In genomic region chr11:59918014-59918413, GRCm38 (mm10) we compare ENCODE assay signal across 14 mouse cellular contexts. TPM values are rescaled to one million over a fixed set of nuclear protein-coding genes. Genes with fewer than 3 reads are reported as not detected.
A peak's percentile ranks its signal among the peaks of the same experiment; 100 is the strongest.
DNase-seq lines count a peak whose midpoint lies in the region; ATAC-seq and TF ChIP-seq lines count a peak whose summit lies in the region.
"Had no signal": no experiment of that assay in that cellular context is flagged by ENCODE, and none has a peak within 500 bp of the region (broad histone marks: within the 10 kb centered on the region; RNA-seq: fewer than 3 reads in every experiment).

No protein-coding gene starts in this region.

- peaks cover 26 to 37% of the 10 kb centered on the region in 2 experiments for H3K4me1 ChIP-seq in MEL (ENCODE audit: control insufficient read depth in 1 of 2, insufficient read depth in 2 of 2, low read length in 2 of 2)
- 0 out of 2 replicates have a peak, but pooled peaks cover 5% of the 10 kb centered on the region for H3K4me1 ChIP-seq in intestine, postnatal 0 days (replicated peaks; ENCODE audit: control insufficient read depth, insufficient read depth, low read length)

- no peak for TF ChIP-seq RAD21 in MEL (IDR thresholded peaks at IDR 0.05; ENCODE audit: low read depth, low read length)

- H3K4me2 ChIP-seq in intestine, postnatal 0 days (replicated peaks; ENCODE audit: low read depth), result no peak overlapping the region

- DNase-seq in kidney, adult 11 months, result peak; percentile 46
- no peak for DNase-seq in kidney, postnatal 4 days
- DNase-seq in MEL (ENCODE audit: low read depth, low spot score), result peak; percentile 49
- DNase-seq in heart, adult 8-10 months (ENCODE audit: low spot score), result peak; percentile 56
- DNase-seq in frontal cortex, postnatal 36 days (ENCODE audit: low spot score in 2 of 2), result no peak
- no peak for DNase-seq in cerebellum, adult 8-10 months
- no peak for DNase-seq in right cerebral cortex, postnatal 4 days
- DNase-seq: adrenal gland, postnatal 14 days; cerebellum, adult 11-12 months; gastrocnemius, postnatal 14 days had no signal

- no peak overlapping the region for H3K4me3 ChIP-seq in MEL (ENCODE audit: control insufficient read depth in 1 of 2, insufficient read depth in 1 of 2, low read depth in 2 of 2, low read length in 2 of 2)
- no peak overlapping the region for H3K4me3 ChIP-seq in intestine, postnatal 0 days (ENCODE audit: low read depth, low read length)
- H3K4me3 ChIP-seq: midbrain, embryonic 10.5 days had no signal

- 18% methylated on average over 4 of the region's 4 CpGs for WGBS in intestine, postnatal 0 days

- no peak for TF ChIP-seq POLR2A in MEL (IDR thresholded peaks at IDR 0.05; ENCODE audit: control insufficient read depth in 1 of 2, insufficient read depth in 1 of 2, low read depth in 1 of 2, low read length in 2 of 2, poor library complexity in 1 of 2)

- H3K36me3 ChIP-seq in MEL (ENCODE audit: control insufficient read depth in 1 of 2, insufficient read depth in 2 of 2, low read length in 2 of 2), result peaks cover 0 to 32% of the 10 kb centered on the region in 2 experiments; a peak in 2 of 4 replicates
- H3K36me3 ChIP-seq in intestine, postnatal 0 days (ENCODE audit: control insufficient read depth, insufficient read depth), result no peaks in the 10 kb centered on the region
- H3K36me3 ChIP-seq: midbrain, embryonic 10.5 days had no signal

- H3K9ac ChIP-seq in MEL (ENCODE audit: control insufficient read depth, low read depth, low read length, poor library complexity, severe bottlenecking), result no peak overlapping the region
- no peak overlapping the region for H3K9ac ChIP-seq in intestine, postnatal 0 days (ENCODE audit: low read depth, low read length)

- TF ChIP-seq CTCF in MEL (IDR thresholded peaks at IDR 0.05 in 2 of 3, conservative IDR thresholded peaks at IDR 0.05 in 1 of 3; ENCODE audit: control insufficient read depth in 1 of 3, insufficient read depth in 1 of 3, low read depth in 2 of 3, low read length in 3 of 3, poor library complexity in 1 of 3, severe bottlenecking in 1 of 3), result no peak
- no peak for TF ChIP-seq CTCF in intestine, postnatal 0 days (IDR thresholded peaks at IDR 0.05; ENCODE audit: low read depth)

- no peaks in the 10 kb centered on the region for H3K79me2 ChIP-seq in MEL (ENCODE audit: control insufficient read depth, insufficient read depth, low read length, poor library complexity)

- H3K9me3 ChIP-seq in MEL (replicated peaks; ENCODE audit: insufficient read depth, low read length), result no peaks in the 10 kb centered on the region
- H3K9me3 ChIP-seq in intestine, postnatal 0 days (ENCODE audit: control insufficient read depth), result no peaks in the 10 kb centered on the region
- H3K9me3 ChIP-seq: midbrain, embryonic 10.5 days had no signal

- ATAC-seq in intestine, postnatal 0 days, result peak; percentile 80
- ATAC-seq: CD4-positive, CD25-positive, alpha-beta regulatory T cell, adult 4 months; hindbrain, embryonic 16.5 days had no signal

- no peak overlapping the region for H3K27ac ChIP-seq in MEL (ENCODE audit: control insufficient read depth, low read depth, low read length)
- H3K27ac ChIP-seq in intestine, postnatal 0 days (ENCODE audit: low read depth, low read length), result no peak overlapping the region
- H3K27ac ChIP-seq: midbrain, embryonic 10.5 days had no signal

- TF ChIP-seq EP300 in MEL (IDR thresholded peaks at IDR 0.05; ENCODE audit: low read depth in 1 of 2, low read length in 2 of 2), result peak; percentile 55 to 65; a peak in 2 of 4 replicates

- no peaks in the 10 kb centered on the region for H3K27me3 ChIP-seq in MEL (ENCODE audit: control insufficient read depth in 1 of 2, insufficient read depth in 2 of 2, low read length in 2 of 2)
- H3K27me3 ChIP-seq in intestine, postnatal 0 days (replicated peaks; ENCODE audit: control insufficient read depth, insufficient read depth, low read length), result no peaks in the 10 kb centered on the region

TF ChIP-seq in MEL, 35 proteins besides CTCF, POLR2A, EP300 and RAD21:
- TF ChIP-seq CHD1 (IDR thresholded peaks at IDR 0.05; ENCODE audit: low read depth, low read length), result no peak
- TF ChIP-seq SMC3 (IDR thresholded peaks at IDR 0.05; ENCODE audit: low read depth, low read length), result no peak
- peak; percentile 59; the same call in 1 of the 2 replicates for TF ChIP-seq SIN3A (IDR thresholded peaks at IDR 0.05; ENCODE audit: low read length)
- TF ChIP-seq ELF1 (IDR thresholded peaks at IDR 0.05; ENCODE audit: low read depth, low read length), result no peak
- peak; percentile 56; the same call in 1 of the 2 replicates for TF ChIP-seq TCF12 (IDR thresholded peaks at IDR 0.05; ENCODE audit: low read depth, low read length)
- TF ChIP-seq ZNF384 (IDR thresholded peaks at IDR 0.05; ENCODE audit: low read depth, low read length), result no peak; the same call in 1 of the 2 replicates
- no peak for TF ChIP-seq ZMIZ1 (IDR thresholded peaks at IDR 0.05; ENCODE audit: low read depth, low read length)
- no peak for TF ChIP-seq MEF2A (IDR thresholded peaks at IDR 0.05; ENCODE audit: extremely low read depth, insufficient replicate concordance, low read depth, low read length, poor library complexity, severe bottlenecking)
- TF ChIP-seq ETS1 (IDR thresholded peaks at IDR 0.05; ENCODE audit: low read depth, low read length), result peak; percentile 78
- TF ChIP-seq HCFC1 (IDR thresholded peaks at IDR 0.05; ENCODE audit: low read depth, low read length), result no peak
- no peak for TF ChIP-seq MYC (IDR thresholded peaks at IDR 0.05; ENCODE audit: low read depth, low read length)
- TF ChIP-seq MAFK (IDR thresholded peaks at IDR 0.05; ENCODE audit: borderline replicate concordance, low read depth, low read length), result no peak
- TF ChIP-seq E2F4 (IDR thresholded peaks at IDR 0.05; ENCODE audit: borderline replicate concordance, low read depth, low read length), result no peak
- TF ChIP-seq MXI1 (IDR thresholded peaks at IDR 0.05; ENCODE audit: low read depth, low read length), result peak; percentile 68
- 0 out of 2 replicates have a peak, but pooled peaks have one; percentile 30 for TF ChIP-seq MAZ (IDR thresholded peaks at IDR 0.05; ENCODE audit: low read depth, low read length)
- no peak for TF ChIP-seq POLR2AphosphoS5 (IDR thresholded peaks at IDR 0.05; ENCODE audit: borderline replicate concordance, low read depth, low read length)

RNA-seq across cellular contexts. Expression of gene Med9, which starts 30.0 kb away (rescaled TPM):
- total RNA-seq in MEL (2012; rRNA removed), result 43.8 and 46.8 TPM in 2 replicates
- polyA plus RNA-seq in MEL (2012; ENCODE audit: insufficient read depth in 1 of 2, insufficient read length in 2 of 2, low read depth in 1 of 2, low replicate concordance in 2 of 2, missing spikeins in 1 of 2), result 10 to 100 TPM in 1 of 2 experiments, not detected in 1; 48.4 TPM
- 10 to 100 TPM; 24.0 to 33.6 (median 30.4) TPM for total RNA-seq in heart, adult 8-10 months (2022)
- 19.4 and 22.1 TPM in 2 replicates for polyA plus RNA-seq in intestine, postnatal 0 days (2015; fragmentation: Nextera tagmentation; extraction: Ambion mirVana)

RNA-seq across cellular contexts. Expression of gene Rasd1, which starts 46.7 kb away (rescaled TPM):
- total RNA-seq in MEL (2012; rRNA removed), result not detected in 2 replicates
- under 1 TPM in 1 of 2 experiments, not detected in 1; 0.06 TPM for polyA plus RNA-seq in MEL (2012; ENCODE audit: insufficient read depth in 1 of 2, insufficient read length in 2 of 2, low read depth in 1 of 2, low replicate concordance in 2 of 2, missing spikeins in 1 of 2)
- total RNA-seq in heart, adult 8-10 months (2022), result 1 to 10 TPM; 3.8 to 8.3 (median 5.3) TPM
- polyA plus RNA-seq in intestine, postnatal 0 days (2015; fragmentation: Nextera tagmentation; extraction: Ambion mirVana), result 1.1 and 1.4 TPM in 2 replicates

Comparison
In these comparisons a context has a peak if more than half of its experiments do, and no peak if none do; other contexts are left out.
1. DNase-seq: peak in kidney, adult 11 months (single experiment), MEL (single experiment) and heart, adult 8-10 months (single experiment); none in kidney, postnatal 4 days (0 of 2), frontal cortex, postnatal 36 days (0 of 2), cerebellum, adult 8-10 months (single experiment) and right cerebral cortex, postnatal 4 days (single experiment).